Mouse (Mus musculus): ENCODE data around the gene Pygo1. TPM values are rescaled to one million over a fixed set of nuclear protein-coding genes. Genes with fewer than 3 reads are reported as not detected.

Pygo1 gene
- polyA plus RNA-seq, 1 experiment from 2014 or later = 18.1 TPM

GRCm38 (mm10) chr9:72923068-72923467, 2.4 kb upstream of the Pygo1 start:
- 63% methylated on average over 3 of the region's 3 CpGs for WGBS
- H3K4me3 ChIP-seq (replicated peaks; ENCODE audit: low read length) = no peak overlapping the region
- no peak overlapping the region for H3K9ac ChIP-seq
- no peak overlapping the region for H3K27ac ChIP-seq
- H3K4me2 ChIP-seq (replicated peaks) = no peak overlapping the region
- H3K27me3 ChIP-seq (ENCODE audit: control insufficient read depth, insufficient read depth, low read length) = no peaks in the 10 kb centered on the region
- H3K36me3 ChIP-seq (replicated peaks; ENCODE audit: control insufficient read depth, insufficient read depth) = no peaks in the 10 kb centered on the region
- ATAC-seq (ENCODE audit: low FRiP score) (no peak), DNase-seq (ENCODE audit: low spot score) (no peak)
- H3K4me1 ChIP-seq (replicated peaks; ENCODE audit: control insufficient read depth, insufficient read depth, low read length) = peaks cover 22% of the 10 kb centered on the region
- no peaks in the 10 kb centered on the region for H3K9me3 ChIP-seq (ENCODE audit: control insufficient read depth, low read length)

- ATAC-seq (ENCODE audit: low FRiP score) = peak; percentile 56; the same call in 1 of the 2 replicates
- WGBS = 3% methylated on average over 20 of the region's 20 CpGs
These were observed 452 bp downstream of the Pygo1 start for GRCm38 (mm10) chr9:72925935-72926258.

GRCm38 (mm10) chr9:72931166-72931790, 5.8 kb downstream of the Pygo1 start:
- DNase-seq (ENCODE audit: low spot score) = no peak
- no peaks in the 10 kb centered on the region for H3K27me3 ChIP-seq (ENCODE audit: control insufficient read depth, insufficient read depth, low read length)
- H3K4me1 ChIP-seq (replicated peaks; ENCODE audit: control insufficient read depth, insufficient read depth, low read length) = peaks cover 19% of the 10 kb centered on the region
- no peaks in the 10 kb centered on the region for H3K9me3 ChIP-seq (ENCODE audit: control insufficient read depth, low read length)
- no peak overlapping the region for H3K4me2 ChIP-seq (replicated peaks)
- 83% methylated on average over 13 of the region's 13 CpGs for WGBS
- 0 out of 2 replicates have a peak, but pooled peaks cover 10% of the 10 kb centered on the region for H3K36me3 ChIP-seq (replicated peaks; ENCODE audit: control insufficient read depth, insufficient read depth)
- no peak overlapping the region for H3K4me3 ChIP-seq (replicated peaks; ENCODE audit: low read length)
- no peak overlapping the region for H3K9ac ChIP-seq
- ATAC-seq (ENCODE audit: low FRiP score) = no peak
- H3K27ac ChIP-seq = no peak overlapping the region

More at GRCm38 (mm10) chr9:72925935-72926258, 452 bp downstream of the Pygo1 start:
- H3K9ac ChIP-seq = peak overlapping the region; percentile 93
- peaks cover 24% of the 10 kb centered on the region for H3K4me1 ChIP-seq (replicated peaks; ENCODE audit: control insufficient read depth, insufficient read depth, low read length)
- H3K4me3 ChIP-seq (replicated peaks; ENCODE audit: low read length) = peak overlapping the region; percentile 79
- no peaks in the 10 kb centered on the region for H3K27me3 ChIP-seq (ENCODE audit: control insufficient read depth, insufficient read depth, low read length)
- peak overlapping the region; percentile 79 for H3K27ac ChIP-seq
- peak overlapping the region; percentile 97 for H3K4me2 ChIP-seq (replicated peaks)
- H3K9me3 ChIP-seq (ENCODE audit: control insufficient read depth, low read length) = no peaks in the 10 kb centered on the region
- H3K36me3 ChIP-seq (replicated peaks; ENCODE audit: control insufficient read depth, insufficient read depth) = 0 out of 2 replicates have a peak, but pooled peaks cover 3% of the 10 kb centered on the region
- DNase-seq (ENCODE audit: low spot score) = no peak

GRCm38 (mm10) chr9:72935309-72935708, 9.9 kb downstream of the Pygo1 start:
- H3K36me3 ChIP-seq (replicated peaks; ENCODE audit: control insufficient read depth, insufficient read depth) = 0 out of 2 replicates have a peak, but pooled peaks cover 8% of the 10 kb centered on the region
- H3K9ac ChIP-seq = no peak overlapping the region
- H3K4me2 ChIP-seq (replicated peaks) = no peak overlapping the region
- H3K4me3 ChIP-seq (replicated peaks; ENCODE audit: low read length) = no peak overlapping the region
- no peak overlapping the region for H3K27ac ChIP-seq
- H3K4me1 ChIP-seq (replicated peaks; ENCODE audit: control insufficient read depth, insufficient read depth, low read length) = no peaks in the 10 kb centered on the region
- H3K27me3 ChIP-seq (ENCODE audit: control insufficient read depth, insufficient read depth, low read length) = no peaks in the 10 kb centered on the region
- WGBS = 92% methylated on average over 4 of the region's 4 CpGs
- DNase-seq (ENCODE audit: low spot score) (no peak), ATAC-seq (ENCODE audit: low FRiP score) (no peak)
- no peaks in the 10 kb centered on the region for H3K9me3 ChIP-seq (ENCODE audit: control insufficient read depth, low read length)

- DNase-seq (ENCODE audit: low spot score) = no peak
- no peak overlapping the region for H3K4me3 ChIP-seq (replicated peaks; ENCODE audit: low read length)
- no peak overlapping the region for H3K27ac ChIP-seq
- H3K36me3 ChIP-seq (replicated peaks; ENCODE audit: control insufficient read depth, insufficient read depth) = 0 out of 2 replicates have a peak, but pooled peaks cover 8% of the 10 kb centered on the region
- H3K4me2 ChIP-seq (replicated peaks) = no peak overlapping the region
- 75% methylated on average over 2 of the region's 2 CpGs for WGBS
- H3K9ac ChIP-seq = no peak overlapping the region
- ATAC-seq (ENCODE audit: low FRiP score) = no peak
- no peaks in the 10 kb centered on the region for H3K4me1 ChIP-seq (replicated peaks; ENCODE audit: control insufficient read depth, insufficient read depth, low read length)
- no peaks in the 10 kb centered on the region for H3K9me3 ChIP-seq (ENCODE audit: control insufficient read depth, low read length)
- H3K27me3 ChIP-seq (ENCODE audit: control insufficient read depth, insufficient read depth, low read length) = no peaks in the 10 kb centered on the region
These were observed 10.9 kb downstream of the Pygo1 start for GRCm38 (mm10) chr9:72936301-72936700.

GRCm38 (mm10) chr9:72943424-72943823, 18.0 kb downstream of the Pygo1 start:
- ATAC-seq (ENCODE audit: low FRiP score) (no peak), DNase-seq (ENCODE audit: low spot score) (no peak)
- H3K27me3 ChIP-seq (ENCODE audit: control insufficient read depth, insufficient read depth, low read length) = no peaks in the 10 kb centered on the region
- H3K36me3 ChIP-seq (replicated peaks; ENCODE audit: control insufficient read depth, insufficient read depth) = peaks cover 37% of the 10 kb centered on the region
- no peak overlapping the region for H3K9ac ChIP-seq
- no peaks in the 10 kb centered on the region for H3K4me1 ChIP-seq (replicated peaks; ENCODE audit: control insufficient read depth, insufficient read depth, low read length)
- no peaks in the 10 kb centered on the region for H3K9me3 ChIP-seq (ENCODE audit: control insufficient read depth, low read length)
- no peak overlapping the region for H3K4me2 ChIP-seq (replicated peaks)
- no peak overlapping the region for H3K4me3 ChIP-seq (replicated peaks; ENCODE audit: low read length)
- H3K27ac ChIP-seq = no peak overlapping the region
- 65% methylated on average over 3 of the region's 3 CpGs for WGBS

GRCm38 (mm10) chr9:72944286-72944685, 18.8 kb downstream of the Pygo1 start:
- no peaks in the 10 kb centered on the region for H3K4me1 ChIP-seq (replicated peaks; ENCODE audit: control insufficient read depth, insufficient read depth, low read length)
- no peak overlapping the region for H3K27ac ChIP-seq
- H3K9me3 ChIP-seq (ENCODE audit: control insufficient read depth, low read length) = no peaks in the 10 kb centered on the region
- H3K27me3 ChIP-seq (ENCODE audit: control insufficient read depth, insufficient read depth, low read length) = no peaks in the 10 kb centered on the region
- no peak overlapping the region for H3K9ac ChIP-seq
- WGBS = 93% methylated on average over 13 of the region's 13 CpGs
- no peak overlapping the region for H3K4me3 ChIP-seq (replicated peaks; ENCODE audit: low read length)
- H3K36me3 ChIP-seq (replicated peaks; ENCODE audit: control insufficient read depth, insufficient read depth) = peaks cover 37% of the 10 kb centered on the region
- ATAC-seq (ENCODE audit: low FRiP score) = no peak
- H3K4me2 ChIP-seq (replicated peaks) = no peak overlapping the region
- DNase-seq (ENCODE audit: low spot score) = no peak

GRCm38 (mm10) chr9:72947010-72947409, 21.6 kb downstream of the Pygo1 start:
- no peaks in the 10 kb centered on the region for H3K4me1 ChIP-seq (replicated peaks; ENCODE audit: control insufficient read depth, insufficient read depth, low read length)
- no peaks in the 10 kb centered on the region for H3K27me3 ChIP-seq (ENCODE audit: control insufficient read depth, insufficient read depth, low read length)
- H3K36me3 ChIP-seq (replicated peaks; ENCODE audit: control insufficient read depth, insufficient read depth) = peaks cover 37% of the 10 kb centered on the region
- H3K9me3 ChIP-seq (ENCODE audit: control insufficient read depth, low read length) = no peaks in the 10 kb centered on the region
- ATAC-seq (ENCODE audit: low FRiP score) (no peak), DNase-seq (ENCODE audit: low spot score) (no peak)
- H3K9ac ChIP-seq = no peak overlapping the region
- no peak overlapping the region for H3K27ac ChIP-seq
- H3K4me2 ChIP-seq (replicated peaks) = no peak overlapping the region
- WGBS = 96% methylated on average over 1 of the region's 1 CpGs
- H3K4me3 ChIP-seq (replicated peaks; ENCODE audit: low read length) = no peak overlapping the region

- Histone ChIP-seq H3K27ac (no peak overlapping the region), H3K36me3 (replicated peaks; ENCODE audit: control insufficient read depth, insufficient read depth) (peaks cover 25% of the 10 kb centered on the region), H3K9me3 (ENCODE audit: control insufficient read depth, low read length) (no peaks in the 10 kb centered on the region), H3K9ac (no peak overlapping the region), H3K4me3 (replicated peaks; ENCODE audit: low read length) (no peak overlapping the region), H3K27me3 (ENCODE audit: control insufficient read depth, insufficient read depth, low read length) (no peaks in the 10 kb centered on the region), H3K4me1 (replicated peaks; ENCODE audit: control insufficient read depth, insufficient read depth, low read length) (no peaks in the 10 kb centered on the region), H3K4me2 (replicated peaks) (no peak overlapping the region)
- WGBS = 83% methylated on average over 7 of the region's 7 CpGs
- no peak for DNase-seq (ENCODE audit: low spot score)
- ATAC-seq (ENCODE audit: low FRiP score) = no peak
These were observed 24.1 kb downstream of the Pygo1 start for GRCm38 (mm10) chr9:72949572-72949971.

GRCm38 (mm10) chr9:72954746-72955145, 29.3 kb downstream of the Pygo1 start:
- ATAC-seq (ENCODE audit: low FRiP score) (no peak), DNase-seq (ENCODE audit: low spot score) (no peak)
- no peak overlapping the region for H3K27ac ChIP-seq
- H3K36me3 ChIP-seq (replicated peaks; ENCODE audit: control insufficient read depth, insufficient read depth) = no peaks in the 10 kb centered on the region
- no peaks in the 10 kb centered on the region for H3K27me3 ChIP-seq (ENCODE audit: control insufficient read depth, insufficient read depth, low read length)
- WGBS = 55% methylated on average over 2 of the region's 2 CpGs
- H3K4me1 ChIP-seq (replicated peaks; ENCODE audit: control insufficient read depth, insufficient read depth, low read length) = peaks cover 7% of the 10 kb centered on the region; the same call in 1 of the 2 replicates
- no peaks in the 10 kb centered on the region for H3K9me3 ChIP-seq (ENCODE audit: control insufficient read depth, low read length)
- H3K4me3 ChIP-seq (replicated peaks; ENCODE audit: low read length) = no peak overlapping the region
- H3K4me2 ChIP-seq (replicated peaks) = no peak overlapping the region
- no peak overlapping the region for H3K9ac ChIP-seq

All from hindbrain, embryonic 14.5 days (tissue).